Mouse (Mus musculus): ENCODE results near the gene Bdh2. TPM values are rescaled to one million over a fixed set of nuclear protein-coding genes. Genes with fewer than 3 reads are reported as not detected.

Gene Bdh2
- polyA plus RNA-seq, 1 experiment from 2014 or later: 3.8 TPM

DNA sequence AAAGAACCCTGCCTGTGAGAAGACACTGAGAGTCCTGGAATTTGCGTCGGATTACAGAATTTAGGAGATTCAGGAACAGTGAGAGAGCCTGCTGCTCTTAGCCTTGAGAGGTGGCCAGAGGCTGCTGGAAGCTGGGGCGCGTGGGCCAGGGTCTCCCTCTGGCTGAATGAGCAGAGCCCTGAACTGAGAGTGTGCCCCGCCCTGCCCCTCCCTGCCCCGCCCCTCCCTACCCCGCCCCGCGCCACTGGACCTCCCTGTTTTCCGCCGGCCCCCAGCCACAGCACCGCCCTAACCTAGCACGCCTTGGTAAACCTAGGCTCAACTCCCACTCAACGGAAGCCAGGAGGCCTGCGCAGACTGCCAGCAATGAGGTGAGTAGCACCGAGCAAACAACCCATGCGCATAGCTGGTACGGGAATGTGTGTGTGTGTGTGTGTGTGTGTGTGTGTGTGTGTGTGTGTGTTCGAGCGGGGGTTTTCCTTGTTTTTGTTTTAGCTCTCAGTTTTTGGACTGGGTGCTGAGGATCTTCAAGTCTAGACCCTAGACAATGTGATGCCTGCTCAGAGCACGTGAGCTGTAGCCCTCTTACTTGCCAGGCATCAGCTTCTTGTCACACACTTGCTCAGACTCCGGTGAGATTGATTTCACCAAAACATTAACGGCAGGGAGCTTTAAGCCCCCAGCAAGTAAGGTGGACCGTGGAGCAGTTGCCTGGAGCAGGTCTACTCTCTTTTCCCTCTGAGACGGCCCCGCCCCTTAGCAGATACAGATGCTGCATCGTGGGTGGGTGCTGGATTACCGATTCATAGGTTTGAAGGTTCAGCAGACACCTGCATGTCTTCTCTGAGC is 26.6 kb downstream of the Bdh2 start, which contains the start of gene Slc9b2:
Gene Slc9b2 (plus strand): TSS at position 290 of the 849 bp plus-strand sequence.
- peak; percentile 74 for ATAC-seq (replicated peaks; ENCODE audit: insufficient number of reproducible peaks, low FRiP score, low TSS enrichment)
- H3K4me3 ChIP-seq (ENCODE audit: low read depth, low read length): peak within 1 kb of the TSS; percentile 38
- peaks cover 5% of the 10 kb centered on the region; the same call in 1 of the 2 replicates for H3K4me1 ChIP-seq (ENCODE audit: control insufficient read depth, insufficient read depth, low read length)
- no peaks in the 10 kb centered on the region for H3K27me3 ChIP-seq (ENCODE audit: control insufficient read depth, insufficient read depth, low read length)
- WGBS (ENCODE audit: insufficient replicate concordance): 10% methylated on average over 22 of the region's 28 CpGs
- peak within 1 kb of the TSS; percentile 70 for H3K4me2 ChIP-seq
- H3K9me3 ChIP-seq (replicated peaks; ENCODE audit: control insufficient read depth, low read length): no peaks in the 10 kb centered on the region
- H3K27ac ChIP-seq (ENCODE audit: low read depth, low read length): no peak within 1 kb of the TSS
- H3K9ac ChIP-seq (ENCODE audit: low read depth, low read length): peak within 1 kb of the TSS; percentile 46
- no peaks in the 10 kb centered on the region for H3K36me3 ChIP-seq (ENCODE audit: control insufficient read depth, insufficient read depth, low read length)

DNA sequence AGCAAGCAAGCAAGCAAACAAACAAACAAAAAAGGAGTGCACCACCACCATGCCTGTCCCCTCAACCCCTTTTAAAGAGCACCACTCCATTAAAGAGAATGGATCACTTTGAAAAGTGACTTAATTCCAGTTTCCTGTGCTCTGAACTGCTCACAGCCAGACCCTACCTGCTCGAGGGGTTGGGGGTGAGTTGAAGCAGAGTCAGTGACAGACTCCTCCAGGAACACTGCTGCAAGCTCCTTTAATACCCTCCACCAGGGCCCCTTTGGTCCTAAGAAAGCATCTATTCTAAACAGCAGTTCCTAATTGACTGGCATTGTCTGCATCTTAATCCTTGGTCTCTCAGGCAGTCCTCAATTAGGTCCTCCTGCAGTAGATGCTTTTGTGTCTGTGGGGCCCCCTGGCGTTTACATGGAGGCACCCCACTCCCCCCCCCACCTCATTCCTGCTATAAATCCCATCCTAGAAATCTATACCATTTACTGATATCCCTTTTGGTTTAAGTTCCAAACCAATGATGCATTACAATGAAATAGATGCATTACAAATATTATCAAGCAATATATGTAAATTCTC is 32.0 kb downstream of the Bdh2 start:
- no peaks in the 10 kb centered on the region for H3K36me3 ChIP-seq (ENCODE audit: control insufficient read depth, insufficient read depth, low read length)
- H3K4me3 ChIP-seq (ENCODE audit: low read depth, low read length): no peak overlapping the region
- H3K9ac ChIP-seq (ENCODE audit: low read depth, low read length): no peak overlapping the region
- WGBS (ENCODE audit: insufficient replicate concordance): 40% methylated on average over 2 of the region's 2 CpGs
- H3K27ac ChIP-seq (ENCODE audit: low read depth, low read length): no peak overlapping the region
- no peaks in the 10 kb centered on the region for H3K9me3 ChIP-seq (replicated peaks; ENCODE audit: control insufficient read depth, low read length)
- no peak overlapping the region for H3K4me2 ChIP-seq
- H3K27me3 ChIP-seq (ENCODE audit: control insufficient read depth, insufficient read depth, low read length): no peaks in the 10 kb centered on the region
- ATAC-seq (replicated peaks; ENCODE audit: insufficient number of reproducible peaks, low FRiP score, low TSS enrichment): no peak
- H3K4me1 ChIP-seq (ENCODE audit: control insufficient read depth, insufficient read depth, low read length): no peaks in the 10 kb centered on the region

- Histone ChIP-seq H3K36me3 (ENCODE audit: control insufficient read depth, insufficient read depth, low read length) (no peaks in the 10 kb centered on the region), H3K9ac (ENCODE audit: low read depth, low read length) (no peak overlapping the region), H3K27ac (ENCODE audit: low read depth, low read length) (no peak overlapping the region), H3K4me2 (no peak overlapping the region), H3K9me3 (replicated peaks; ENCODE audit: control insufficient read depth, low read length) (no peaks in the 10 kb centered on the region), H3K4me1 (ENCODE audit: control insufficient read depth, insufficient read depth, low read length) (no peaks in the 10 kb centered on the region), H3K4me3 (ENCODE audit: low read depth, low read length) (no peak overlapping the region), H3K27me3 (ENCODE audit: control insufficient read depth, insufficient read depth, low read length) (no peaks in the 10 kb centered on the region)
- 70% methylated on average over 2 of the region's 2 CpGs for WGBS (ENCODE audit: insufficient replicate concordance)
- ATAC-seq (replicated peaks; ENCODE audit: insufficient number of reproducible peaks, low FRiP score, low TSS enrichment): no peak
These were observed 32.7 kb downstream of the Bdh2 start for GRCm38 (mm10) chr3:135313727-135314126.

GRCm38 (mm10) chr3:135314811-135315210 is 33.8 kb downstream of the Bdh2 start:
- WGBS (ENCODE audit: insufficient replicate concordance): 46% methylated on average over 2 of the region's 2 CpGs

DNA sequence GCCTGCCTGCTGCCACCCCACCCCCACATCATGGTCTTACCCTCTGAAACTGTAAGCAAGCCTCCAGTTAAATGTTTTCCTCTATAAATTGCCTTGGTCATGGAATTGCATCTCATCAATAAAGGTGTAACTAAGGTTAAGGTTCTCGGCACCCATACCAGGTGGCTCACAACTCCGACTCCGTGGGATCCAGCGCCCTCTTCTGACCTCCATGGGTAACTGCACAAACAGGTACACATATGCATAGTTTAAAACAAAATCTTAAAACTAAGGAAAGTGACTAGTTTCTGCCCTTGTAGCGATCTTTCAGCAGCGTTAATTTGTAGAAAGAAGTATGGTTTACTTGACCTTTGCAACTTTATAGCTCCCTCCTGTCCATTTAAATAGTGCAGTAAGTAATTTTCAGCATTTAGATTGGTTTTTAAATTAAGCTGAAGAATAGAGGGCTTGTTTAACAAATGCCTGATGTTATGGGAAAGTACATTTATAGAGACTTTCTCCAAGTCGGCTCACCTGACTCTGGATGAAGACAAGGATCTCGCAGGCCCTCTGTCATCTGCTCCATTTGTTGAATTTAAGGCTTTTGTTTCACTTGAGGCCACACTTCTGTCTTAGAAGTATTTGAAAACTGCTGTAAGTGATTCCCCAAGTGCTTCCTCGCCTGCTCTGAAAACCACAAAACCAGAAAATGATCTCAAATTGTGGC is 34.9 kb downstream of the Bdh2 start:
- no peak overlapping the region for H3K4me2 ChIP-seq
- no peak overlapping the region for H3K27ac ChIP-seq (ENCODE audit: low read depth, low read length)
- no peak overlapping the region for H3K9ac ChIP-seq (ENCODE audit: low read depth, low read length)
- H3K9me3 ChIP-seq (replicated peaks; ENCODE audit: control insufficient read depth, low read length): no peaks in the 10 kb centered on the region
- no peak overlapping the region for H3K4me3 ChIP-seq (ENCODE audit: low read depth, low read length)
- no peak for ATAC-seq (replicated peaks; ENCODE audit: insufficient number of reproducible peaks, low FRiP score, low TSS enrichment)
- no peaks in the 10 kb centered on the region for H3K36me3 ChIP-seq (ENCODE audit: control insufficient read depth, insufficient read depth, low read length)
- no peaks in the 10 kb centered on the region for H3K27me3 ChIP-seq (ENCODE audit: control insufficient read depth, insufficient read depth, low read length)
- WGBS (ENCODE audit: insufficient replicate concordance): 84% methylated on average over 9 of the region's 9 CpGs
- H3K4me1 ChIP-seq (ENCODE audit: control insufficient read depth, insufficient read depth, low read length): no peaks in the 10 kb centered on the region

More at GRCm38 (mm10) chr3:135314811-135315210, 33.8 kb downstream of the Bdh2 start:
- Histone ChIP-seq H3K9me3 (replicated peaks; ENCODE audit: control insufficient read depth, low read length) (no peaks in the 10 kb centered on the region), H3K36me3 (ENCODE audit: control insufficient read depth, insufficient read depth, low read length) (no peaks in the 10 kb centered on the region), H3K4me3 (ENCODE audit: low read depth, low read length) (no peak overlapping the region), H3K9ac (ENCODE audit: low read depth, low read length) (no peak overlapping the region), H3K27ac (ENCODE audit: low read depth, low read length) (no peak overlapping the region), H3K4me2 (no peak overlapping the region), H3K4me1 (ENCODE audit: control insufficient read depth, insufficient read depth, low read length) (no peaks in the 10 kb centered on the region), H3K27me3 (ENCODE audit: control insufficient read depth, insufficient read depth, low read length) (no peaks in the 10 kb centered on the region)
- no peak for ATAC-seq (replicated peaks; ENCODE audit: insufficient number of reproducible peaks, low FRiP score, low TSS enrichment)

- no peak overlapping the region for H3K4me2 ChIP-seq
- H3K9me3 ChIP-seq (replicated peaks; ENCODE audit: control insufficient read depth, low read length): no peaks in the 10 kb centered on the region
- H3K36me3 ChIP-seq (ENCODE audit: control insufficient read depth, insufficient read depth, low read length): no peaks in the 10 kb centered on the region
- H3K4me1 ChIP-seq (ENCODE audit: control insufficient read depth, insufficient read depth, low read length): no peaks in the 10 kb centered on the region
- H3K27ac ChIP-seq (ENCODE audit: low read depth, low read length): no peak overlapping the region
- H3K4me3 ChIP-seq (ENCODE audit: low read depth, low read length): no peak overlapping the region
- 69% methylated on average over 11 of the region's 11 CpGs for WGBS (ENCODE audit: insufficient replicate concordance)
- no peaks in the 10 kb centered on the region for H3K27me3 ChIP-seq (ENCODE audit: control insufficient read depth, insufficient read depth, low read length)
- H3K9ac ChIP-seq (ENCODE audit: low read depth, low read length): no peak overlapping the region
- no peak for ATAC-seq (replicated peaks; ENCODE audit: insufficient number of reproducible peaks, low FRiP score, low TSS enrichment)
These were observed 37.3 kb downstream of the Bdh2 start for GRCm38 (mm10) chr3:135318331-135318730.

GRCm38 (mm10) chr3:135324354-135324753 is 43.3 kb downstream of the Bdh2 start:
- H3K4me1 ChIP-seq (ENCODE audit: control insufficient read depth, insufficient read depth, low read length): no peaks in the 10 kb centered on the region
- no peak overlapping the region for H3K4me3 ChIP-seq (ENCODE audit: low read depth, low read length)
- no peaks in the 10 kb centered on the region for H3K27me3 ChIP-seq (ENCODE audit: control insufficient read depth, insufficient read depth, low read length)
- H3K4me2 ChIP-seq: no peak overlapping the region
- H3K9me3 ChIP-seq (replicated peaks; ENCODE audit: control insufficient read depth, low read length): no peaks in the 10 kb centered on the region
- 72% methylated on average over 6 of the region's 6 CpGs for WGBS (ENCODE audit: insufficient replicate concordance)
- H3K9ac ChIP-seq (ENCODE audit: low read depth, low read length): no peak overlapping the region
- ATAC-seq (replicated peaks; ENCODE audit: insufficient number of reproducible peaks, low FRiP score, low TSS enrichment): no peak
- H3K27ac ChIP-seq (ENCODE audit: low read depth, low read length): no peak overlapping the region
- H3K36me3 ChIP-seq (ENCODE audit: control insufficient read depth, insufficient read depth, low read length): no peaks in the 10 kb centered on the region

- 75% methylated on average over 6 of the region's 6 CpGs for WGBS (ENCODE audit: insufficient replicate concordance)
- H3K27ac ChIP-seq (ENCODE audit: low read depth, low read length): no peak overlapping the region
- no peak overlapping the region for H3K9ac ChIP-seq (ENCODE audit: low read depth, low read length)
- no peak for ATAC-seq (replicated peaks; ENCODE audit: insufficient number of reproducible peaks, low FRiP score, low TSS enrichment)
- H3K36me3 ChIP-seq (ENCODE audit: control insufficient read depth, insufficient read depth, low read length): no peaks in the 10 kb centered on the region
- H3K9me3 ChIP-seq (replicated peaks; ENCODE audit: control insufficient read depth, low read length): no peaks in the 10 kb centered on the region
- H3K4me2 ChIP-seq: no peak overlapping the region
- no peaks in the 10 kb centered on the region for H3K4me1 ChIP-seq (ENCODE audit: control insufficient read depth, insufficient read depth, low read length)
- H3K4me3 ChIP-seq (ENCODE audit: low read depth, low read length): no peak overlapping the region
- no peaks in the 10 kb centered on the region for H3K27me3 ChIP-seq (ENCODE audit: control insufficient read depth, insufficient read depth, low read length)
These were observed 46.2 kb downstream of the Bdh2 start for GRCm38 (mm10) chr3:135327176-135327575.

All from heart, embryonic 11.5 days (tissue).